Mouse (Mus musculus): ENCODE measurements around the gene Nod2. TPM values are rescaled to one million over a fixed set of nuclear protein-coding genes. Genes with fewer than 3 reads are reported as not detected.

Gene Nod2
- total RNA-seq, 2 experiments from 2014 or later = 0.25 to 0.36 TPM

- intact Hi-C loops (cut with DNase I) = no loop called here
These were observed 23.7 kb downstream of the Nod2 start for GRCm38 (mm10) chr8:88670782-88671181.

GRCm38 (mm10) chr8:88671575-88671974 lies 24.5 kb downstream of the Nod2 start:
- intact Hi-C loops (cut with DNase I) = no loop called here
- no peak for DNase-seq

More at GRCm38 (mm10) chr8:88670782-88671181, 23.7 kb downstream of the Nod2 start:
- DNase-seq = no peak

DNA sequence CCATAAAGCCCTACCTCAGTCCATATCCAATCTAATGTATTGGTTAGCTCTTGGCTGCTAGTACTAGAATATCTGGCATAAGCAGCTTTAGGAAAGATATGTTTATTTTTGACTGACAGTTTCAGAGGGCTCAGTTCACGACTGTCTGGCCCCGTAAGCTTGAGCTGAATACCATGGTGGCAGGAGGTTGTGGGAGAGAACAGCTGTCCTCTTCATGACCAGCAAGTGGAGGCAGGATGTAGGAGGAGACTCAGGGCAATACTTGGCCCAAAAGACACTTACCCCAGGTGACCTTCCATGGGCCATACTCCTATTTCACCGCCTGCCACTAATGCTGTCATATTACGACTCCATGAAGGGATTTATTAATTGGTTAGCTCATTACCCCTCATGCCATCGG lies 26.7 kb downstream of the Nod2 start:
- intact Hi-C loops (cut with DNase I) = no loop called here

DNA sequence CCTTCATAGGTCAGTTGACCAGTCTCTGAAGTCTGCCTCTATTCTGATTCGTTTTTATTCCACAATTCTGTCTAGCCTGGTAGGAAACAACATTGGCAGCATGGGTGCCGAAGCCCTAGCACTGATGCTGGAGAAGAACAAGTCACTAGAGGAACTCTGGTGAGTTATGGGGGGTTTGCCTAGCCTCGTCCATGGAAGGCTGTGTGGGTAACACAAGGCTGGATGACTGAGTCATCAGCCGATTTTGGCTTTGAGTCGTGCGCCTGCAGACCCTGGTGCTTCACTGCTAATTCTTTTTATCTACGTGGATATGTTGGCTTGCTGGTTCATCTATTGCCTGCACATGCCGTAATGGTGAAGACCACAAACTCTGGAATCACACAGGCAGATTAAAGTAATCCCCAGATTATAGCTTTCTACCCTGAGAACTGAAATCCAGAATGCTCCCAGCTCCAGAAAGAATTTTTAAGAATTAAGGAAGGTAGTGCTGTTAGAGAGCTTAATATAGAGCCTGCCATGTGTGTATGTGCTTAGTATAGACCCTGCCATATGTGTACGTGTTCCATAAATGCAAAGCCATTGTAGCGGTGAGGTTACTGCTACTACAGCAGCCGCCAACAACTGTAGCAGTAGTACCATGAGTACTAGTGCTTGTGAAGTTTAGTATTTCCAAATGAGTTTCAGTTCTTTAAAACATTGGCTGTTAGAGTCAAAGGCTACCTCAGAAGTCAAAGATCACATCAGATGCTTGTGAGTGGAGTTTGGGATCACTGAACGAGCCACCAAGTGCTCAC lies 28.5 kb downstream of the Nod2 start:
- intact Hi-C loops (cut with DNase I) = no loop called here
- no peak for DNase-seq

More for the DNA sequence above, 26.7 kb downstream of the Nod2 start:
- DNase-seq = no peak

- intact Hi-C loops (cut with DNase I) = no loop called here
- DNase-seq = no peak
These were observed 30.0 kb downstream of the Nod2 start for GRCm38 (mm10) chr8:88677071-88677470.

- no peak for DNase-seq
- intact Hi-C loops (cut with DNase I) = no loop called here
These were observed 33.5 kb downstream of the Nod2 start for GRCm38 (mm10) chr8:88680566-88680965.

GRCm38 (mm10) chr8:88681046-88681445 lies 33.9 kb downstream of the Nod2 start:
- DNase-seq = no peak
- intact Hi-C loops (cut with DNase I) = no loop called here

- no peak for DNase-seq
- intact Hi-C loops (cut with DNase I) = no loop called here
These were observed 36.7 kb downstream of the Nod2 start for GRCm38 (mm10) chr8:88683656-88684289.

- DNase-seq = no peak
- intact Hi-C loops (cut with DNase I) = no loop called here
These were observed 39.3 kb downstream of the Nod2 start for GRCm38 (mm10) chr8:88686226-88686905.

DNA sequence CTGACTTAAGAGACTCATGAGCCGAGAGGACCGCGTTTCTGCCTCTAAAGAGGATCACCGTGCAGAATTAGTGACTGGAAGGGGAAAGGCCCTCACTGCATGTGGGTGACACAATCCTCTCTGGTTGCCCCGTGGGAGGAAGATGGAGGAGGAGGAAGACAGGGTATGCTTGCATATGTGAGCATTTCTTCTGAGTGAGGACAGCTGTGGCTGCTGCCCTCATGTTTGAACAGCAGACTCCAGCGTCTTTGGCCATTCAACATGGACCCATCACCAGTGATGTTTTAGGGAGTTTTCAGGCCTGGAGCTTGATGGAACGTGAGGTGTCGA lies 39.8 kb downstream of the Nod2 start:
- DNase-seq = no peak
- intact Hi-C loops (cut with DNase I) = no loop called here

- no peak for DNase-seq
- intact Hi-C loops (cut with DNase I) = no loop called here
These were observed 42.0 kb downstream of the Nod2 start for GRCm38 (mm10) chr8:88689151-88689550.

DNA sequence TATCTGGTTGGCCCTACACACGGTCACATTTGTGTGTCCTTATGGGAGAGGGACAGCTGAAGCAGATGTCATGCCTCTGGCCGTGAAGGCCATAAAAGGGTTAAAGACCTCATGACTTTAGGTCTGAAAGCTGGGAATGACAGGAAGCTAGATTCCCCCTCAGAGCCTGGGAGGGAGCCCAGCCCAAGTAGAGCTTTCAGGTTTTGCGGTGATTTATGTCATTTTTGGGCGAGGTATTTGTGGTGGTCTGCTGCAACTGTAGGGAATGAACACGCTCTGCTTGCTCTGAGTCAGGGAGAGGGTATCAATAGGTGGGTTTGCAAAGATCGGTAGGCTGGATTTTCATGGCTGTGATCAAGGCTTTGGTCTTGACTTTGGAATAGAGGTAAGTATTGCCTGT lies 42.8 kb downstream of the Nod2 start:
- intact Hi-C loops (cut with DNase I) = loop anchor here (10.0 kb wide), 1 partner anchor 325 kb away; the partner anchor contains the start of gene Brd7
- DNase-seq = no peak

DNA sequence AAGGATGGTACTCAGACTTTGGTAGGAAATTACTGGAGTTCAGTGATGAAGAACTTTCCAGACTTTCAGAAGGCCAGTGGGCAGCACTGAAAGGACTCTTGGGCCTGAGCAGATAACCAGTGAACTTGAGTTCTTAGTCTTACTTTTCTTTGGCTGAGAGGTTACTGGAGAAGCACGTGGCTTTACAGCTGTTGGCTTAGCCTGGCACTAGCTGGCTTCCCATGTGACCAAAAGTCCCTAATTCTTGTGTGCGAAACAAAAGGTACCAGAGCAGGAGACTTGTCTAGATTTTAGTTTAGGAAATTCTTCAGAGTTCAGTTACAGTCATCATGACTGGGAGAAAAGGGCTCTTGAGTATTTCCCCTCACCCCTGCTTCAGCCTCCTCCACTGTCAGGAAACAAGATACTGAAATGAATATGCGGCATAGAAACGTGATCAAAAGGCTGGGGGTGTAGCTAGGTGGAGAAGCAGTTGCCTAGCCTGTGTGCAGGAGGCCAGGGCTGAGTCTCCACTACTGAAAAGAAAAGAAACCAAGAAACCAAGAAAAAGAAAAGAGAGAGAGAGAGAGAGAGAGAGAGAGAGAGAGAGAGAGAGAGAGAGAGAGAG lies 44.3 kb downstream of the Nod2 start:
- no peak for DNase-seq
- intact Hi-C loops (cut with DNase I) = loop anchor here (10.0 kb wide), 1 partner anchor 327 kb away; the partner anchor contains the start of gene Brd7

DNA sequence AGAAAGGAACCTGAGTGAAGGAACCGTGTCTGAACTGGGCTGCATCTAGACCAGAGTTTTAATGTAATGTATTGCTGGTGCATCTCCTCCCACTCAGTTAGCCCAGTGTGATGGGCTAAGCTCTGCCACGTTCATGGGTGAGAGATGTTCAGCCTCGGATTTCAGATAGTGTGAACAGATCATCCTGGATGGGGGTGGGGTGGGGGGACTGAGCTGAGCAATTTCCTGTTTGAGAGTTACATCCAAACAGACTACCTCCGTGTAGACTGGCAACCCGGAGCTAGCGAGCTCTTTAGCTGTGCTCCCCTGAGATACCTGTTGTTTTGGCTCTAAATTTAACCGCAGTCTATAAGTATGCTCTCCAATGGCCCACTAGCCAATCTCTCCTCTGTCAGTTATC lies 44.8 kb downstream of the Nod2 start:
- no peak for DNase-seq
- intact Hi-C loops (cut with DNase I) = loop anchor here (10.0 kb wide), 1 partner anchor 327 kb away; the partner anchor contains the start of gene Brd7

- intact Hi-C loops (cut with DNase I) = loop anchor here (10.0 kb wide), 1 partner anchor 328 kb away; the partner anchor contains the start of gene Brd7
- no peak for DNase-seq
These were observed 45.8 kb downstream of the Nod2 start for GRCm38 (mm10) chr8:88692866-88693265.

DNA sequence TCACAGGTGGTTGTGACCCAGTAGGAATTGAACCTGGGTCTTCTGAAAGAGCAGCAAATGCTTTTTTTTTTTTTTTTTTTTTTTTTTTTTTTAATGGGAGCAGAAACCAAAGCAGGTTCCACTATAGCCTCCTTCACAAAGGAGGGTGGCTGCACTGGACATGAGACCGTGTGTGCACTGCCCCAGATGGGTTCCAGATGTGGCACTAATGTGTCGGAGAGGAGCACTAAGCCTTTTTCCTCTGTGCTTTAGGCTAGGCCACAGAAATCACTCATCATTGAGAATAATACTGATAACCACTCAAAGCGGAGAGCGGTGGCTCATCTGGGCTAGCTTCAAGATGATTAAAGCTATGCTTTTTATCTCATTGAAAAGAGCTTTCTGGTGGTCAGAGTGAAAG lies 46.3 kb downstream of the Nod2 start:
- intact Hi-C loops (cut with DNase I) = loop anchor here (10.0 kb wide), 1 partner anchor 329 kb away; the partner anchor contains the start of gene Brd7
- no peak for DNase-seq

GRCm38 (mm10) chr8:88694291-88694690 lies 47.2 kb downstream of the Nod2 start:
- intact Hi-C loops (cut with DNase I) = loop anchor here (10.0 kb wide), 1 partner anchor 329 kb away; the partner anchor contains the start of gene Brd7
- DNase-seq = no peak

DNA sequence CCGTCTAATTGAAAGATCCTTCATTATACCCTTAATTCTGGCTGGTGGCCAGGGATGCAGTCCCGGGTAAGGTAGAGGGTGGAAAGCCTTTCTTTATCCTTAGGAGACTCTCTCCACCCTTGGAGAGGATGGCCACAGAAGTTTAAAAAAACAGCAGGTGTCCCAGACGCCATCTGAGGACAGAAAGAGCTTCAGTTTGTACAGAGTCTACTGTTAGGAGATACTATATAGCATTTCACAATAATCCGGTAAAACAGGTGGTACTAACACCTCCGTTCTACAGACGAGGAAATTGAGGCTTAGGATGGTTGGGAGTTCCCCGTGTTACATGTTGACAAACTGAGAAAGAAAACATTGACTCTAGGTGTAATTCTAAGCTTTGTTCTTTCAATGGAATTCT lies 49.1 kb downstream of the Nod2 start:
- no peak for DNase-seq
- intact Hi-C loops (cut with DNase I) = loop anchor here (5.0 to 10.0 kb wide), 2 partner anchors 69 to 331 kb away; partner anchors contain the start of gene Brd7

- intact Hi-C loops (cut with DNase I) = loop anchor here (5.0 to 10.0 kb wide), 2 partner anchors 70 to 332 kb away; partner anchors contain the start of gene Brd7
- peak; percentile 98 to 99 for DNase-seq
These were observed 49.9 kb downstream of the Nod2 start, which contains the start of gene Cyld for GRCm38 (mm10) chr8:88696721-88697641. Cyld (plus strand) TSS chr8:88697028.
